Mouse (Mus musculus): ENCODE measurements around the gene Polr2b.

The Polr2b gene

DNA sequence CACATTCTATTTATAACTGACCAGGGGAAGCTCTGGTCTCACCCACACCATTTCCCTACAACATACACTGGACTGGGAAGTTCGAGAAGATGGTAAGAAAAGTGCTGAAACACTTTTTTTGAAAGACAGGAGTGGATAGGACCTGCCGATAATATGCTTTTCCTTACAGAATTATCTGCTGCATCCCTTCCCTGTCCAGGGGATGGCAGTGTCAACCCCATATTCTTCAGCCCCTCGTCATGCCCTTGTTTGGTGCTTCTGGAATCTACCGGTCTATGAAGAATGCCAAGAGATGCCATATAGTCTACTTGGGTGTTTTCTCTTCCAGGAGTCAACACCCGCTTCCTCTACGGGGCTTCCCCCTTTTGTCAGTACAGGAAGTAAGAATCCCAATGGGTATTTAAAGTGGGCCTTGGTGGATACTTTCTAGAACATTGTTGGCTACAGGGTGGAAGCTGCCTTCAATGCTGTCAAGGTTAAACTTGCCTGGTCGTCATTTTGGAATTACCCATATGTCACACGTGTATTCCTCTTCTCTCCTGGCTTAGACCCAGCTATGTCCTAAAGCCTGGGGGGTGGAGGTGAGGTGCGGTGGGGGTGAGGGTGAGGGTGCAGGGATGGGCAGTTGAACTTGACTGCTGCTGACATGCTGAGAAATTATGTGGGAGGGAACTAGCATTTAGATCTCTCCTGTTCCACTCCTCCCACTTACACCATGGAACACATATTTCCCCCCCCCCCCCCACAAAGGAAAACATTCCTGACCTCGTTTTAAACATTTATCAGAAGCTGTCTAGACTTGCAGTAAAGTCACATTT, 76.9 kb downstream of the Polr2b start:
- no peak for DNase-seq (ENCODE audit: low spot score in 2 of 2)

DNA sequence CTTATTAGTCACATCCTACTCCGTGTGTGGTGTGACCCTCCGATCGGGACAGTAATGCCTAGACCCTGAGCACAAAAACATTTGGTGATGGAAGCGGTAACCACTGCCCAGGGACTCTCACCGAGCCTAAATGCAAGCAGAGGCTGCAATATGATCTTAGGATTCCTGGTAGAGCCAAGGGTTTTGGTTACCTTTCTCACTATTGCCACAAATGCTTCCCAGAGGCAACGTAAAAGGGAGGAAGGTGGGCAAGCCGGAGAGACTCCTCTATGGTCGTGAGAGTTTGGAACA, 77.4 kb downstream of the Polr2b start:
- no peak for DNase-seq (ENCODE audit: low spot score in 2 of 2)

DNA sequence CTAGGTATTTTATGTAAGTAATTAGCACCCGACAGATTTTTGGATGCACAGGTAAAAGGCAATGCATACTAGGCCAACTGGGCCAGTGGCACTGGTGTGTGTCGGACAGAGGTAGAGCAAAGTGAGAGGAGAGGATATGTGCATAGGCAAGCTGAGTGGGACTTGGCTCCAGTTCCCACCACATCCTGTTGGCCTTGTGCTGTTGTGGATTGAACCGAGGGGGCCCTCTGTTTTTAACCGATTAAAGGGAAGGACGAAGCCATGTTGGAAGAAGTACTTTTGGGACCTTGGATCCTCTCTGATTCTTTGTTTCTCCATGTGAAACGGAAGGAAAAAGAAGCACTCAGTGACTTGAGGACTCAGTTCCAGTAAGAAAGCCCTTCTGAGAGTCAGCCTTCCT, 78.4 kb downstream of the Polr2b start:
- no peak for DNase-seq (ENCODE audit: low spot score in 2 of 2)

DNA sequence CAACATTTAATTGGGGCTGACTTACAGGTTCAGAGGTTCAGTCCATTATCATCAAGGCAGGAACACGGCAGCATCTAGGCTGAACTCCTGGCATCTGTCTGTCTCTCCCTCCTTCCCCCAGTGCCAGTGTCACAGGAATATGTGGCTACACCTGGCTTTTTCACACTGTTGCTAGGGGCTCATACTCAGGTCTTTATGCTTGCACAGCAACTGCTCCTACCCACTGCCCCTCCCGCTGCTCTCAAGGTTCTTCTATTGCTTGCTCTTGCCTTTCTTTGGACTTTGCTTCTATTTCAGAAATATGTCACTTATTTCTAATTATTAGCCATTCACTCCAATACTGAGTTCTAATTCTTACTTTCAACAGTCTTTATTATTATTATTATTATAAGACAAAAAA, 80.3 kb downstream of the Polr2b start:
- DNase-seq (ENCODE audit: low spot score in 2 of 2), result no peak

DNA sequence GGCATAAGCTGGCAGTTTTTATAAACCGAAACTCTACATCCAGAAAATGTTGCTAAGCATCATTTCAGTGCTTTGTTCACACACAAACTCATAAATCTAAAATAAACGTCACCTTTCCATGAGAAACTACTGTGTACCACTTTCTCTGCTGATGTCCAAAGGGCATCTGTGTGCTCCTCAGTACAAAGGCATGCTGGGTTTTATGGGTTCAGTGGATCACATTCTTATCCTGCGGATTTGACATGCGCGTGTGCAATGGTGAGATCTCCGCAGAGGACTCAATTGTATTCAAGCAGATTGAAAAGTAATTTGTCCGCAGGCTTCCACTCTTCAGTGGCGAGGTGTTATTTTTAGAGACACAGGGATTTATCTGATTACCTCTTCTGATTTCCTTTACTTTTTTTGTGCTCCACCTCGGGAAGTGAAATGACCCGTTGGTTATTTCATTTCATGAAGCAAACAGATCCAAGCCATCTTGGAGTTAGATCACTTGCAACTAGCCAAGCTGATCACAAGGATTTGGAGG, 83.2 kb downstream of the Polr2b start:
- no peak for DNase-seq (ENCODE audit: low spot score in 2 of 2)

DNA sequence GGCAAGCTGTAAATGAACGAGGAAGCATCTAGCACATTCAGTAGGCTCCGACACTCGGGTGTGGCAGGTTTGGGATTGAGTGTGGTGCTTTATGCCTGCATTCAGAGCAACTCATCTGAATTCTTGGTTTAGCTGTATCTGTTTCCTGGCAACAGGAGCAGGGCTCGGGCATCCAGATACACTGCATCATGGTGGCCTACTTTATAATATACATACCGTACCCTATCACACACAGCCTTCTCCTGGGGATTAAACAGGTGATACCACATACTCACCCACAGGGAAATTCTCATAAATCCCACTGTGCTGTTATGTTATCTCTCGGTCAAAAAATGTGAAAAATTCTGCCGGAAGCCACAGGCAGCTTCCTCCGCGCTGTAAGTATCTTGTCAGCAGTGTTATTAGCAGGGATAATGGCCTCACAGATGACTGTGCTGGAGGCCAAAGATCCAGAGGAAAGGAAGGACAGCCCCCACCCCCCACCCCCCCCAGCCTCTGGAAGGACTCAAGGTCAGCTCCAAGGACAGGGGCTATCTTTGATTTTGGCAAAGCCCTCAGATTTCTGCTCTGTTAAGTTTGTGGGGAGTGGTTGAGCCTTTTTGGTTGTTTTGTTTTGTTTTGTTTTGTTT, 84.2 kb downstream of the Polr2b start:
- no peak for DNase-seq (ENCODE audit: low spot score in 2 of 2)

DNA sequence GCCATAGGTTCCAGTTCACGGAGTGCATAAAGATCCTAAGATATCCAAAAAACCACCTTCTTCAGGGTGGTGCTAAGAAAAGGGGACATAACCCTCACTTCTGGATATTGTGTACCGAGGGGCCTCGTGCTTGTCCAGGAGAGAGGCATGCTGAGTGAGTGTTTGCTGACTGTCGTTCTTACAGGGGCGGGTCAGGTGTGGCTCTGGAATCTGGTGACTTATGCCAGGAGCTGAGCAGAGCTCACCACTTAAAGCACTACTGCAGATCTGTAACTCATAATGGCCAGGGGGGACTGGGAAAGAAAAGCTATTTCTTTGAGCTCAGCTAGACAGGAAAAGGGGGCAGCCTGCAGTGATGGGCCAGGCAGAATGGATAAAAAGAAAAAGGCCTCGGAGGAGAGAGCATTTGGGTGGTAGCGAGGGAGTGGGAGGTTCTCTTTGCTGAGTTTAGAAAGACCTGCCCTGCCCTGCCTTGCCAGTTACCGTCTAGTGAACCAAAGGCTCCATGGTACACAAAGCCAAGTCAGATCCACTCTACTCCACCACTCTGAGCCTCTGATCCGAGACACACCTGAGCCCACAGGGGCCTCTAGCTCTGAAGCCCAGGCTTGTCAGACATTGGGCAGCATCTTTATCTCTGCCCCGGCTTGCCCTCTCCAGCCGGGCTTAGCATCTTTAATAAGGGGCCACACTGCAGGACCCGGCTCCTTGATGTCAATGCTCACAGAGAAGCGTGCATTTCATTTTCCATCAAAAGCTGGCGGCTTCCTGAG, 88.5 kb downstream of the Polr2b start:
- DNase-seq (ENCODE audit: low spot score in 2 of 2), result no peak

Data from cerebellum, postnatal 4 days (tissue).